Mouse (Mus musculus): ENCODE measurements at regions not wholly inside any gene's neighbourhood (a gene's known extent, or its start where the extent isn't known, plus 50 kb on each side); places are given as distances from the start of the nearest gene placed in this dataset.

GRCm38 (mm10) chr8:8231308-8231985 lies 429.6 kb downstream of the Efnb2 start:
- ATAC-seq: peak; percentile 59; the same call in 1 of the 2 replicates
- WGBS: 63% methylated on average over 6 of the region's 6 CpGs

GRCm38 (mm10) chr8:8225994-8226393 lies 435.0 kb downstream of the Efnb2 start:
- H3K36me3 ChIP-seq (ENCODE audit: insufficient read depth, low read length): no peaks in the 10 kb centered on the region
- 62% methylated on average over 2 of the region's 2 CpGs for WGBS
- no peaks in the 10 kb centered on the region for H3K4me1 ChIP-seq (ENCODE audit: insufficient read depth, low read depth, low read length)

More at GRCm38 (mm10) chr8:8231308-8231985, 429.6 kb downstream of the Efnb2 start:
- Histone ChIP-seq H3K9ac (replicated peaks; ENCODE audit: low read depth) (no peak overlapping the region), H3K36me3 (ENCODE audit: insufficient read depth, low read length) (no peaks in the 10 kb centered on the region), H3K27ac (ENCODE audit: low read length) (no peak overlapping the region), H3K27me3 (replicated peaks; ENCODE audit: insufficient read depth, low read length) (no peaks in the 10 kb centered on the region), H3K4me1 (ENCODE audit: insufficient read depth, low read depth, low read length) (no peaks in the 10 kb centered on the region), H3K4me3 (ENCODE audit: low read depth, low read length) (no peak overlapping the region), H3K4me2 (replicated peaks; ENCODE audit: low read depth, low read length) (no peak overlapping the region), H3K9me3 (ENCODE audit: low read length) (no peaks in the 10 kb centered on the region)
- TF ChIP-seq EP300 (IDR thresholded peaks at IDR 0.05): no peak
- no peak for TF ChIP-seq CTCF (IDR thresholded peaks at IDR 0.05)
- peak; percentile 45 for DNase-seq (ENCODE audit: low spot score)

GRCm38 (mm10) chr8:8225175-8225830 lies 435.7 kb downstream of the Efnb2 start:
- WGBS: 30% methylated on average over 2 of the region's 2 CpGs
- H3K9ac ChIP-seq (replicated peaks; ENCODE audit: low read depth): no peak overlapping the region
- DNase-seq (ENCODE audit: low spot score) (peak; percentile 64), ATAC-seq (peak; percentile 81)
- H3K4me2 ChIP-seq (replicated peaks; ENCODE audit: low read depth, low read length): no peak overlapping the region
- H3K9me3 ChIP-seq (ENCODE audit: low read length): no peaks in the 10 kb centered on the region
- H3K4me1 ChIP-seq (ENCODE audit: insufficient read depth, low read depth, low read length): no peaks in the 10 kb centered on the region
- H3K4me3 ChIP-seq (ENCODE audit: low read depth, low read length): no peak overlapping the region
- H3K27ac ChIP-seq (ENCODE audit: low read length): no peak overlapping the region
- no peaks in the 10 kb centered on the region for H3K27me3 ChIP-seq (replicated peaks; ENCODE audit: insufficient read depth, low read length)
- H3K36me3 ChIP-seq (ENCODE audit: insufficient read depth, low read length): no peaks in the 10 kb centered on the region
- no peak for TF ChIP-seq EP300 (IDR thresholded peaks at IDR 0.05)
- TF ChIP-seq CTCF (IDR thresholded peaks at IDR 0.05): peak; percentile 66

More at GRCm38 (mm10) chr8:8225994-8226393, 435.0 kb downstream of the Efnb2 start:
- Histone ChIP-seq H3K27me3 (replicated peaks; ENCODE audit: insufficient read depth, low read length) (no peaks in the 10 kb centered on the region), H3K4me3 (ENCODE audit: low read depth, low read length) (no peak overlapping the region), H3K4me2 (replicated peaks; ENCODE audit: low read depth, low read length) (no peak overlapping the region), H3K9ac (replicated peaks; ENCODE audit: low read depth) (no peak overlapping the region), H3K27ac (ENCODE audit: low read length) (no peak overlapping the region), H3K9me3 (ENCODE audit: low read length) (no peaks in the 10 kb centered on the region)
- no peak for TF ChIP-seq CTCF (IDR thresholded peaks at IDR 0.05)
- TF ChIP-seq EP300 (IDR thresholded peaks at IDR 0.05): no peak
- ATAC-seq (peak; percentile 3; the same call in 1 of the 2 replicates), DNase-seq (ENCODE audit: low spot score) (no peak)

DNA sequence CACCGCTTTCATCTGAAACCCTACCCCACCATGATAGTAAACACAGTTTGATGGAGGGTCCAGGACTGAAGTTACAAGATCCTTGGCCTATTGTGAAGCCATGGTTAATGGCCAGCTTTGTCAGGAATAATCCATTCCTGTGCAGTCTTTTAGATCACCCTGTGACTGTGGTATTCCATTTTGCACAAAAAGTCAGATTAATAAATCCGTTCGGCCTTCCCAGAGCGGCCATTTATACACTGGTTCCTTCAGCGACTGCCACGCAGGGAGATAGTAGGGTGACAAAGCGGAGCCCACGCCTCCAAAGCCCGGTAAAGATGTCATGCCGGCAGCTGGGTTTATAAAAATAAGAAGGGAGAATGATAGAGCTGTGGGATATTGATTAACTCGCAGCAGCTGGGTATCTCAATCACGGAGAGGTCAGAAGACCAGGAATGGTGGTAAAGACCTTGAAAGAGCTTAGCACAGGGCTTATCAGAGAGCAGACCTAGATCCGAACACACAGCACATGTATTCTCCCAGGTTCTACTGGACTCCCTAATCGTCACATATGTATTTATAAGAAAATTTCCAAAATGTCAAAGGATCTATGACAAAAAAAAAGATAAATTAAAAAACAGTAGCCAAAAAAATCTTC lies 440.5 kb downstream of the Efnb2 start:
- Histone ChIP-seq H3K4me2 (replicated peaks; ENCODE audit: low read depth, low read length) (no peak overlapping the region), H3K4me1 (ENCODE audit: insufficient read depth, low read depth, low read length) (0 out of 2 replicates have a peak, but pooled peaks cover 4% of the 10 kb centered on the region), H3K27me3 (replicated peaks; ENCODE audit: insufficient read depth, low read length) (no peaks in the 10 kb centered on the region), H3K4me3 (ENCODE audit: low read depth, low read length) (no peak overlapping the region), H3K27ac (ENCODE audit: low read length) (no peak overlapping the region), H3K9ac (replicated peaks; ENCODE audit: low read depth) (no peak overlapping the region), H3K9me3 (ENCODE audit: low read length) (no peaks in the 10 kb centered on the region), H3K36me3 (ENCODE audit: insufficient read depth, low read length) (no peaks in the 10 kb centered on the region)
- DNase-seq (ENCODE audit: low spot score) (no peak), ATAC-seq (no peak)
- WGBS: 67% methylated on average over 14 of the region's 14 CpGs
- TF ChIP-seq EP300 (IDR thresholded peaks at IDR 0.05) (no peak), CTCF (IDR thresholded peaks at IDR 0.05) (no peak)

DNA sequence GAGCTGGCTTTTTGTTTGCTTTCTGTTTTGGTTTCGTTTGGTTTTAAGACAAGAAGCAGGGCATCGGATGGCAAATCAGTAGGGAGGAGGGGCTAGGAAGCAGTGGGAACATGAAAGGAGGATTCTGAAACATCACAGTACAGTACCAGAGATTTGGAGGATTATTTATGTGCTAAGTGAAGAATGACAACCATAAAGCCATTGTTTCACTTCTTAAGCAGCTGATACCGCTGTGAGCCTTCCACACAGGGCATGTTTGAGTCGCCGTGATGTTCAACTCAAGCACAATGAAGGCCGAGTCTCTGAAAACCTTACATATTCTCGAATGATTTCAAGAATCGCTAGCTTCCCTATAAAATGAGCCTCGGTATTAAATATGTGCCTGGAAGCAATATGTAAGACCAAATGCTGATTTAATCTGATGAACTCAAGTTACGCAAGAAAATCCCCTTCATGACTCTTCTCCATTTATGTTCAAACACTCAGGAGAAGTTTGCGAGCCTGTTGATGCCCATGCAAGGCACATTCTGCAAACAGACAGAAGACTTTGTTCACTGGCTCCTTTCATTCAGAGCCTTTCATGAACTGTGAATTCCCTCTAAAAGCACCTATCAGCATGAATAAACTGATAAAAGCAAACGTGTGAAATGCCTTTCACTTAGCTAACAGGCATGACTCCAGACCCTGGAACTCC lies 441.2 kb downstream of the Efnb2 start:
- WGBS: 55% methylated on average over 12 of the region's 12 CpGs
- no peaks in the 10 kb centered on the region for H3K36me3 ChIP-seq (ENCODE audit: insufficient read depth, low read length)
- H3K4me3 ChIP-seq (ENCODE audit: low read depth, low read length): no peak overlapping the region
- H3K4me1 ChIP-seq (ENCODE audit: insufficient read depth, low read depth, low read length): 0 out of 2 replicates have a peak, but pooled peaks cover 4% of the 10 kb centered on the region
- DNase-seq (ENCODE audit: low spot score): no peak
- no peak for TF ChIP-seq EP300 (IDR thresholded peaks at IDR 0.05)
- no peak for TF ChIP-seq CTCF (IDR thresholded peaks at IDR 0.05)
- no peak overlapping the region for H3K9ac ChIP-seq (replicated peaks; ENCODE audit: low read depth)
- no peaks in the 10 kb centered on the region for H3K9me3 ChIP-seq (ENCODE audit: low read length)
- no peak overlapping the region; the same call in 1 of the 2 replicates for H3K4me2 ChIP-seq (replicated peaks; ENCODE audit: low read depth, low read length)
- no peak overlapping the region for H3K27ac ChIP-seq (ENCODE audit: low read length)
- ATAC-seq: no peak
- H3K27me3 ChIP-seq (replicated peaks; ENCODE audit: insufficient read depth, low read length): no peaks in the 10 kb centered on the region

DNA sequence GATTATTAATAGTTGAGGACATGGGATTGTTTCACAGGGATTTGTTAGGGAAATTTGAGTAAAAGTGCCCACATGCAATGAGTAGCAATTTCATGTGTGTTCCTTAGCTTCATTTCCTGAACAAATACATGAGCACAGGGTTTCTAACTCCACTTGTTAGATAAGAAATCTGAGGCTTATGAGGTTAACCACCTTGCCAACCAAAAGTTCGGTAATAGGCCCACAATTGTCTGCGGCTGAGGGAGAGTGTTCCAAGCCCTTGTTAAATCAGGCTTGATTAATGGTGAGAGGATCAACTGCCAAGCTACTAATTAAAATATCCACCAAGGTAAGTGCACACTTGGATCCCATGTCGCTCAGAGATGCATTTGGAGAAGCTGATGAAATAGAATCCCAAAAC lies 468.0 kb downstream of the Efnb2 start:
- Histone ChIP-seq H3K27me3 (replicated peaks; ENCODE audit: insufficient read depth, low read length) (no peaks in the 10 kb centered on the region), H3K9me3 (ENCODE audit: low read length) (no peaks in the 10 kb centered on the region), H3K9ac (replicated peaks; ENCODE audit: low read depth) (no peak overlapping the region), H3K4me3 (ENCODE audit: low read depth, low read length) (no peak overlapping the region), H3K4me2 (replicated peaks; ENCODE audit: low read depth, low read length) (no peak overlapping the region), H3K27ac (ENCODE audit: low read length) (no peak overlapping the region), H3K4me1 (ENCODE audit: insufficient read depth, low read depth, low read length) (no peaks in the 10 kb centered on the region), H3K36me3 (ENCODE audit: insufficient read depth, low read length) (no peaks in the 10 kb centered on the region)
- WGBS: 64% methylated on average over 3 of the region's 3 CpGs
- DNase-seq (ENCODE audit: low spot score) (no peak), ATAC-seq (no peak)
- no peak for TF ChIP-seq CTCF (IDR thresholded peaks at IDR 0.05)
- no peak for TF ChIP-seq EP300 (IDR thresholded peaks at IDR 0.05)

Measured in lung, postnatal 0 days (tissue).